Mouse (Mus musculus) bone marrow macrophage, adult 2 months (primary cell): ENCODE measurements around the gene Zcchc4.

Experiments used
- CTCF ChIP-seq: IDR thresholded peaks from 2 replicates; pipeline ENCODE4 v1.5.1; 2012; ENCODE audit warnings: low read depth, mild to moderate bottlenecking, low read length, moderate library complexity
- POLR2A ChIP-seq: IDR thresholded peaks from 2 replicates; pipeline ENCODE4 v1.6.1; 2012; ENCODE audit warnings: mild to moderate bottlenecking, low read depth, low read length, borderline replicate concordance

GRCm38 (mm10) chr5:52827923-52828322 is 52.7 kb downstream of the Zcchc4 start:
- TF ChIP-seq POLR2A (no peak), CTCF (no peak)
